Mouse (Mus musculus): ENCODE measurements at regions not wholly inside any gene's neighbourhood (a gene's known extent, or its start where the extent isn't known, plus 50 kb on each side); places are given as distances from the start of the nearest gene placed in this dataset.

GRCm38 (mm10) chr10:66871133-66871664 is 224.7 kb upstream of the Jmjd1c start:
- no peak for TF ChIP-seq EP300 (IDR thresholded peaks at IDR 0.05; ENCODE audit: low read depth)
- no peak for TF ChIP-seq CTCF (IDR thresholded peaks at IDR 0.05; ENCODE audit: low read depth)

Data from liver, embryonic 14.5 days (tissue).